Mouse (Mus musculus): Measurements from ENCODE around the gene Dusp1.

DNA sequence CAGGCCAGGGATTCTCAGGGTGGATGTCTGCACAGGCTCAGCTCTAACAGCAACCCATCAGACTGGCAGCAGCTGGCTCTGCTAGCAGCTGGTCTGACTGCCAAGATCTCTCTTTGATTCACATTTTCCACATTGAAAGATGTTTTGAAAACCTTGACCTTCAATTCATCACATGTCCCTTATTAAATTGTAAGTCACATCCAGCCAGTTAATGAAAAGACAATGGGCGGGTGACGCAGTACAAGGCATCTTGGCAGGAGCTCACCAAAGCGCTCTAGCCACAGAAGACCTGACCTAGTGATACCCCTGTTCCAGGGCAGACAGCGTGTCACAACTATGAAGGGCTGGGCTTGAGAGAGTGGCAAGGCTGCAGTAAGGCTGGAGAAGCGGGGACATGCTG, 20.4 kb upstream of the Dusp1 start:
- TF ChIP-seq CTCF (IDR thresholded peaks at IDR 0.05; ENCODE audit: low read depth, low read length): no peak
- no peak for TF ChIP-seq POLR2A (IDR thresholded peaks at IDR 0.05; ENCODE audit: insufficient read depth, low read length)
- TF ChIP-seq EP300 (IDR thresholded peaks at IDR 0.05; ENCODE audit: insufficient read depth, low read depth, low read length): no peak

Measured in ES-Bruce4 (cell line).